ENCODE assay signal across 12 mouse cellular contexts in genomic region chr1:153585752-153586151, GRCm38 (mm10). TPM values are rescaled to one million over a fixed set of nuclear protein-coding genes. Genes with fewer than 3 reads are reported as not detected.
A peak's percentile ranks its signal among the peaks of the same experiment; 100 is the strongest.
DNase-seq lines count a peak whose midpoint lies in the region; ATAC-seq lines count a peak whose summit lies in the region.
"Had no signal": no experiment of that assay in that cellular context is flagged by ENCODE, and none has a peak within 500 bp of the region (broad histone marks: within the 10 kb centered on the region; RNA-seq: fewer than 3 reads in every experiment).

No protein-coding gene starts in this region.

- no peaks in the 10 kb centered on the region for H3K9me3 ChIP-seq in lung, embryonic 15.5 days
- H3K9me3 ChIP-seq: forebrain, embryonic 15.5 days; liver, embryonic 15.5 days had no signal

- no peaks in the 10 kb centered on the region for H3K4me1 ChIP-seq in lung, embryonic 15.5 days
- H3K4me1 ChIP-seq: forebrain, embryonic 15.5 days; liver, embryonic 15.5 days had no signal

- peak; percentile 32 for ATAC-seq in CD4-positive, CD25-positive, alpha-beta regulatory T cell, adult 4 months
- ATAC-seq in lung, embryonic 15.5 days (ENCODE audit: borderline replicate concordance, extremely low read depth, low FRiP score, low TSS enrichment): peak; percentile 73; the same call in 1 of the 2 replicates
- ATAC-seq: forebrain, embryonic 15.5 days had no signal

- peak overlapping the region; percentile 56 for H3K27ac ChIP-seq in lung, embryonic 15.5 days
- H3K27ac ChIP-seq: forebrain, embryonic 15.5 days; hindbrain, embryonic 14.5 days; liver, embryonic 15.5 days had no signal

- peak; percentile 8 for DNase-seq in embryo, embryonic 10.5 days (ENCODE audit: low spot score)
- no peak for DNase-seq in embryo, embryonic 9.5 days (ENCODE audit: extremely low spot score)
- peak; percentile 41 for DNase-seq in heart, adult 8-10 months (ENCODE audit: low spot score)
- DNase-seq in layer of hippocampus, postnatal 25 days (ENCODE audit: extremely low spot score in 1 of 2, low spot score in 1 of 2): no peak
- no peak for DNase-seq in T-cell, adult 2 months (ENCODE audit: low spot score)
- DNase-seq in gastrocnemius, adult 8-10 months (ENCODE audit: low spot score in 2 of 2): no peak
- DNase-seq: kidney, postnatal 4 days had no signal

- 57% methylated on average over 2 of the region's 2 CpGs for WGBS in lung, embryonic 15.5 days

- H3K36me3 ChIP-seq in lung, embryonic 15.5 days: no peaks in the 10 kb centered on the region
- H3K36me3 ChIP-seq: forebrain, embryonic 15.5 days; liver, embryonic 15.5 days had no signal

- H3K4me2 ChIP-seq in lung, embryonic 15.5 days: no peak overlapping the region
- H3K4me2 ChIP-seq: forebrain, embryonic 15.5 days; hindbrain, embryonic 14.5 days; liver, embryonic 15.5 days had no signal

- no peaks in the 10 kb centered on the region for H3K27me3 ChIP-seq in lung, embryonic 15.5 days
- H3K27me3 ChIP-seq: forebrain, embryonic 15.5 days; liver, embryonic 15.5 days had no signal

- no peak overlapping the region for H3K9ac ChIP-seq in lung, embryonic 15.5 days
- H3K9ac ChIP-seq: forebrain, embryonic 15.5 days; hindbrain, embryonic 14.5 days; liver, embryonic 15.5 days had no signal

- no peak overlapping the region for H3K4me3 ChIP-seq in lung, embryonic 15.5 days
- H3K4me3 ChIP-seq: forebrain, embryonic 15.5 days; liver, embryonic 15.5 days had no signal

RNA-seq across cellular contexts. Expression of gene Npl, which starts 35.9 kb away (rescaled TPM):
- polyA plus RNA-seq in CD4-positive, CD25-positive, alpha-beta regulatory T cell, adult 4 months (2017; shearing (Covaris generic)): not detected
- total RNA-seq in heart, adult 8-10 months (2022): 1 to 10 TPM; 1.3 to 1.8 (median 1.8) TPM
- 6.6 and 7.4 TPM in 2 replicates for polyA plus RNA-seq in lung, embryonic 15.5 days (2015; fragmentation: Nextera tagmentation; extraction: Ambion mirVana)
- 1 to 10 TPM; 3.6 to 4.5 TPM for total RNA-seq in layer of hippocampus, postnatal 25 days (2021)
- 1 to 10 TPM; 1.6 to 2.7 (median 1.8) TPM for total RNA-seq in gastrocnemius, adult 8-10 months (2022)

Comparison
In these comparisons a context has a peak if more than half of its experiments do, and no peak if none do; other contexts are left out.
1. DNase-seq: peak in embryo, embryonic 10.5 days (single experiment) and heart, adult 8-10 months (single experiment); none in embryo, embryonic 9.5 days (single experiment), layer of hippocampus, postnatal 25 days (0 of 2), T-cell, adult 2 months (single experiment) and gastrocnemius, adult 8-10 months (0 of 2).